Mouse (Mus musculus): ENCODE measurements around the gene Gm10428. TPM values are rescaled to one million over a fixed set of nuclear protein-coding genes. Genes with fewer than 3 reads are reported as not detected.

Gene Gm10428
- not detected in 2 replicates for polyA plus RNA-seq (2012; rRNA removed)

GRCm38 (mm10) chr11:62752780-62753179 lies at the start of gene Gm10428:
Gene Gm10428 (plus strand): TSS chr11:62753100.

GRCm38 (mm10) chr11:62731311-62732021 lies 21.4 kb upstream of the Gm10428 start, which contains the start of gene Zfp287:
Gene Zfp287 (minus strand): TSS chr11:62731905.

GRCm38 (mm10) chr11:62788935-62789616 lies 36.2 kb downstream of the Gm10428 start, which contains the start of gene Zfp286:
Gene Zfp286 (minus strand): TSS chr11:62789462.

Other genes with a start within 250 kb of the Gm10428 start
- 19.0 and 30.2 TPM in 2 replicates for gene Cenpv, start 213.8 kb upstream of the Gm10428 start, polyA plus RNA-seq (2012; rRNA removed)
- gene Ubb, start 201.9 kb upstream of the Gm10428 start, polyA plus RNA-seq (2012; rRNA removed) = 505 and 573 TPM in 2 replicates
- gene Trpv2, start 178.6 kb upstream of the Gm10428 start, polyA plus RNA-seq (2012; rRNA removed) = 7.1 and 8.1 TPM in 2 replicates
- 14.8 and 19.3 TPM in 2 replicates for gene Lrrc75a, start 104.6 kb upstream of the Gm10428 start, polyA plus RNA-seq (2012; rRNA removed)
- gene Mmgt2, start 104.4 kb upstream of the Gm10428 start, polyA plus RNA-seq (2012; rRNA removed) = 12.0 and 30.3 TPM in 2 replicates
- 0.11 and 0.39 TPM in 2 replicates for gene Zfp287, start 21.2 kb upstream of the Gm10428 start, polyA plus RNA-seq (2012; rRNA removed)
- 0.06 and 0.11 TPM in 2 replicates for gene Zfp286, start 36.4 kb downstream of the Gm10428 start, polyA plus RNA-seq (2012; rRNA removed)
- gene Trim16, start 67.1 kb downstream of the Gm10428 start, polyA plus RNA-seq (2012; rRNA removed) = 6.8 and 7.9 TPM in 2 replicates
- 0.13 and 0.23 TPM in 2 replicates for gene Fbxw10, start 94.0 kb downstream of the Gm10428 start, polyA plus RNA-seq (2012; rRNA removed)
- 1.9 and 2.7 TPM in 2 replicates for gene Tvp23b, start 126.4 kb downstream of the Gm10428 start, polyA plus RNA-seq (2012; rRNA removed)
- gene Cdrt4, start 198.1 kb downstream of the Gm10428 start, polyA plus RNA-seq (2012; rRNA removed) = not detected in 2 replicates